Mouse (Mus musculus) forebrain, embryonic 11.5 days (tissue): ENCODE data around the gene Mpv17l2. TPM values are rescaled to one million over a fixed set of nuclear protein-coding genes. Genes with fewer than 3 reads are reported as not detected.

Source experiments
- ATAC-seq: fragments of 200-750 bp; cut with Nextera tagmentation; replicated peaks from 2 replicates; pipeline ENCODE4 v1.8.0; 2017; ENCODE audit warnings: moderate TSS enrichment; ENCODE audit not compliant: low FRiP score
- DNase-seq: peaks from one replicate; pipeline ENCODE4 v3.0.0-alpha.2; 2017; ENCODE audit warnings: low spot score
- H3K27ac ChIP-seq: fragments of 300-500 bp; sonication (generic); 2 replicates; pipeline ENCODE4 v1.5.1; 2014; ENCODE audit warnings: low read depth, low read length
- H3K27me3 ChIP-seq: fragments of 300-500 bp; sonication (generic); 2 replicates; pipeline ENCODE4 v1.6.1; 2014; ENCODE audit warnings: mild to moderate bottlenecking, low read length, mixed read lengths; ENCODE audit not compliant: control insufficient read depth, insufficient read depth
- H3K36me3 ChIP-seq: fragments of 300-500 bp; sonication (generic); 2 replicates; pipeline ENCODE4 v1.6.1; 2014; ENCODE audit warnings: mild to moderate bottlenecking, low read length, moderate library complexity, mixed read lengths; ENCODE audit not compliant: control insufficient read depth, insufficient read depth
- H3K4me1 ChIP-seq: fragments of 300-500 bp; sonication (generic); replicated peaks from 2 replicates; pipeline ENCODE4 v1.6.1; 2014; ENCODE audit warnings: low read length, mixed read lengths; ENCODE audit not compliant: control insufficient read depth, insufficient read depth
- H3K4me2 ChIP-seq: fragments of 300-500 bp; sonication (generic); 2 replicates; pipeline ENCODE4 v1.6.1; 2014; ENCODE audit warnings: low read depth, mild to moderate bottlenecking, low read length, moderate library complexity, mixed read lengths; ENCODE audit not compliant: severe bottlenecking
- H3K4me3 ChIP-seq: fragments of 300-500 bp; sonication (generic); 2 replicates; pipeline ENCODE4 v1.5.1; 2014; ENCODE audit warnings: low read depth, low read length
- H3K9ac ChIP-seq: fragments of 300-500 bp; sonication (generic); 2 replicates; pipeline ENCODE4 v1.6.1; 2014; ENCODE audit warnings: low read length
- H3K9me3 ChIP-seq: fragments of 300-500 bp; sonication (generic); 2 replicates; pipeline ENCODE4 v1.6.1; 2016; ENCODE audit warnings: low read length, mixed read lengths; ENCODE audit not compliant: control insufficient read depth
- WGBS: fragments of 180-500 bp; shearing (Covaris S2); extraction: QIAGEN DNeasy Blood & Tissue Kit; methylation state at CpG from one replicate; pipeline ENCODE4 v1.1.7; 2014; 5-methylcytosine and 5-hydroxymethylcytosine counted together
- polyA plus RNA-seq: library from polyadenylated mRNA; unstranded; fragments of >200 nt; fragmentation: Nextera tagmentation; extraction: Ambion mirVana; gene quantifications from 2 replicates; pipeline ENCODE4 v1.2.1, GENCODE M21; 2014

Mpv17l2 gene
- polyA plus RNA-seq, 1 experiment from 2014 or later: 31.0 TPM

DNA sequence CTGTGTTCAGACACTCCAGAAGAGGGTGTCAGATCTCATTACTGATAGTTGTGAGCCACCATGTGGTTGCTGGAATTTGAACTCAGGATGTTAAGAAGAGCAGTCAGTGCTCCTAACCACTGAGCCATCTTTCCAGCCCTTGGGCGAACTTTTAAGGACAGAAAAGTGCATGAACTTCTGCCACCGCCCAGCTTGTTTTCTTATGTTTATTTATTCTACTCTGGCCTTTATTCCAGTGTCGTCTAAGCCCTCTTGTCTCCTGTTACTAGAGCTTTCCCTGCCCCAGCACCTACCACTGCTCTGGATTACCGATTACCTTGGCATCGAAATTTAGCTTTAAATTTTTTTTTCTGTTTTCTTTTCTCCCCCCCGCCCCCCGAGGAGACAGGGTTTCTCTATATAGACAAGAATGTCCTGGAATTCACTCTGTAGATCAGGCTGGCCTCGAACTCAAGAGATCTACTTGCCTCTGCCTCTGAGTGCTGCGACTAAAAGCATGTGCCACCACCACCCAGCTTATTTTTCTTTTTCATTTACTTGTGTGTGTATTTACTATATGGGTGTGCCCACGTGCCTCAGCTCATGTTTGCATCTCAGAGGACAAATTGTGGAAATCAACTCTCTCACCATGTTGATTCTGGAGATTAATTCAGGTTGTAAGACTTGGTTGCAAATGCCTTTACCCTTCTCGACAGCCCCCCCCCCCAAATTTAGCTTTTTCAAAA is 42.2 kb upstream of the Mpv17l2 start:
- no peak overlapping the region for H3K27ac ChIP-seq
- peaks cover 40% of the 10 kb centered on the region for H3K27me3 ChIP-seq
- H3K36me3 ChIP-seq: no peaks in the 10 kb centered on the region
- H3K4me1 ChIP-seq: peaks cover 13% of the 10 kb centered on the region; the same call in 1 of the 2 replicates
- DNase-seq (no peak), ATAC-seq (no peak)
- H3K4me3 ChIP-seq: no peak overlapping the region
- H3K9me3 ChIP-seq: no peaks in the 10 kb centered on the region
- 72% methylated on average over 11 of the region's 11 CpGs for WGBS
- H3K9ac ChIP-seq: no peak overlapping the region
- H3K4me2 ChIP-seq: no peak overlapping the region

DNA sequence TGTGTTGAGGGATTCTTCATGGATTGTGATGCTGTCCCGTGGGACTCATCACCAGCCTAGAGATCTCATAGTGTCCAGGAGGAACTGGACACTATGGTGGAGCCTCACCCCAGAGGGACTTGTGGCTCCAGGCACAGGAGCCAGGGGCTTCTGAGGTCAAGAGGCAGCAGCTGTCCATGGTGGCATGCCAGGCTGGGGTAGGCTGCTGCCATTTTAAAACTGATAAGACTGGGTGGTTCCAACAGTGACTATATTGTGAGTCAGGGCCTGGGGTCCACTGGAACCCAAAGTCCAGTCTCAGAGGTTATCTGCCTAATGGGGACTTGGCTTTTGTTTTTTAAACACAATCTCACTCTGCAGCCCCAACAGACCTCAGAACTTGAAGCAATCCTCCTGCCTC is 41.1 kb upstream of the Mpv17l2 start:
- no peak overlapping the region for H3K4me3 ChIP-seq
- no peak overlapping the region for H3K4me2 ChIP-seq
- H3K4me1 ChIP-seq: peaks cover 18% of the 10 kb centered on the region; the same call in 1 of the 2 replicates
- H3K36me3 ChIP-seq: no peaks in the 10 kb centered on the region
- H3K9me3 ChIP-seq: no peaks in the 10 kb centered on the region
- WGBS: 86% methylated on average over 1 of the region's 1 CpGs
- H3K27me3 ChIP-seq: peaks cover 42% of the 10 kb centered on the region
- DNase-seq (no peak), ATAC-seq (no peak)
- no peak overlapping the region for H3K27ac ChIP-seq
- no peak overlapping the region for H3K9ac ChIP-seq

GRCm38 (mm10) chr8:70801156-70801555 is 40.4 kb upstream of the Mpv17l2 start:
- Histone ChIP-seq H3K4me3 (no peak overlapping the region), H3K4me2 (no peak overlapping the region), H3K4me1 (peaks cover 22% of the 10 kb centered on the region; the same call in 1 of the 2 replicates), H3K27ac (no peak overlapping the region), H3K9ac (no peak overlapping the region), H3K9me3 (no peaks in the 10 kb centered on the region), H3K27me3 (peaks cover 42% of the 10 kb centered on the region), H3K36me3 (no peaks in the 10 kb centered on the region)
- ATAC-seq (no peak), DNase-seq (no peak)
- 40% methylated on average over 15 of the region's 15 CpGs for WGBS

- Histone ChIP-seq H3K27me3 (peaks cover 40% of the 10 kb centered on the region), H3K27ac (no peak overlapping the region), H3K9me3 (no peaks in the 10 kb centered on the region), H3K36me3 (no peaks in the 10 kb centered on the region), H3K4me1 (peaks cover 23% of the 10 kb centered on the region; the same call in 1 of the 2 replicates), H3K4me3 (no peak overlapping the region), H3K4me2 (no peak overlapping the region), H3K9ac (no peak overlapping the region)
- ATAC-seq (no peak), DNase-seq (no peak)
- WGBS: 51% methylated on average over 10 of the region's 10 CpGs
Observed at GRCm38 (mm10) chr8:70800648-70801047, 39.9 kb upstream of the Mpv17l2 start.

- H3K27me3 ChIP-seq: peaks cover 28% of the 10 kb centered on the region
- H3K27ac ChIP-seq: no peak overlapping the region
- peak overlapping the region; percentile 58; the same call in 1 of the 2 replicates for H3K4me3 ChIP-seq
- H3K36me3 ChIP-seq: no peaks in the 10 kb centered on the region
- H3K9me3 ChIP-seq: no peaks in the 10 kb centered on the region
- DNase-seq (no peak), ATAC-seq (no peak)
- peaks cover 16% of the 10 kb centered on the region; the same call in 1 of the 2 replicates for H3K4me1 ChIP-seq
- H3K4me2 ChIP-seq: peak overlapping the region; percentile 82
- H3K9ac ChIP-seq: peak overlapping the region; percentile 59; the same call in 1 of the 2 replicates
- 12% methylated on average over 15 of the region's 15 CpGs for WGBS
Observed at GRCm38 (mm10) chr8:70798281-70798680, 37.5 kb upstream of the Mpv17l2 start.

DNA sequence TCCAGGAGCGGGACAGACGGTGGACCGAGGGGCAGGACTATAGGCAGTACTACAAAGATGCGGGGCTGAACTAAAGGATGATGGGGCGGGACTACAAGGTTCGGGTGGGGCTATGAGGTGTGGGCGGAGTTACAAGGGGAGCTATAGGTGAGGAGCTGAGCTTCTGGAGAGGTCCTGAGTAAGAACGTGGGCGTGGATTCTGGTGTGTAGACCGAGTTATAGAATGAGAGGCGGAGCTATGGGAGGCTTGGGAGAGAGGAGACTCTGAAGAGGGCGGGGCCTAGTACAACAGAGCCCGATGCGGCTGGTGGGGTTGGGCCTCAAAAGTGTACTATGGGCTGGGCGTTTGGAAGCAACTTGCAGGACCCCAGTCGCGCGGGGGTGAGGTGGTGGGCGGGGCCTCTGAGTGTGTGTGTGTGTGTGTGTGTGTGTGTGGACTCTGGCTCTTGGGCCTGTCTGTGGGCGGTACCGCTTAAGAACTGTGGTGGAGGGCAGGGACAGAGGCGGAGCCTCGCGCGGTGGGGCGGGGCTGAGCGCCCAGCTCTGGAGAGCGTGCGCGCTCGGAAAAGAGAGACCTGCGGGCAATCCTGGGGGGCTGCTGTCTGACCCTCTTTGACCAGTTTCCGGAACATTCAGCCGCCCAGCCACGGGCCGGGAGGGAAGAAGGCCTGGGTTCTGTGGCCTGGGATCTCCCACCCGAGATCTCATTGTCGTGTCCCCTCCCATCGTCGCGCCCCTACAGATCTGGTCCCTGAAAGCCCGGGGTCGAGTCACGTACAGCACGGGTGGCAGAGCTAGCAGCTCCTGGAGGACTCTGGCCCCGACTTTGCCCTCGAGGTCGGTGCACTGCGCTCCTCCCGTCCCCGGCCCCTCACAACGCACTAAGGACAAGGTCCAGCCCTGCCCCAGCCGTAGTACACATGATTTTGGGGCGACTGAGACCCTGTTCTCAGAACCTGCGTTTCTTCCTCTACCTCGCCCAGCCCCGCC is 36.6 kb upstream of the Mpv17l2 start:
- Histone ChIP-seq H3K27me3 (peaks cover 25% of the 10 kb centered on the region), H3K4me1 (peaks cover 22% of the 10 kb centered on the region), H3K27ac (no peak overlapping the region), H3K9me3 (no peaks in the 10 kb centered on the region), H3K4me3 (peak overlapping the region; percentile 58), H3K4me2 (peak overlapping the region; percentile 82), H3K9ac (peak overlapping the region; percentile 59), H3K36me3 (no peaks in the 10 kb centered on the region)
- peak; percentile 96 for DNase-seq
- 1% methylated on average over 55 of the region's 57 CpGs for WGBS
- peak; percentile 86 for ATAC-seq

DNA sequence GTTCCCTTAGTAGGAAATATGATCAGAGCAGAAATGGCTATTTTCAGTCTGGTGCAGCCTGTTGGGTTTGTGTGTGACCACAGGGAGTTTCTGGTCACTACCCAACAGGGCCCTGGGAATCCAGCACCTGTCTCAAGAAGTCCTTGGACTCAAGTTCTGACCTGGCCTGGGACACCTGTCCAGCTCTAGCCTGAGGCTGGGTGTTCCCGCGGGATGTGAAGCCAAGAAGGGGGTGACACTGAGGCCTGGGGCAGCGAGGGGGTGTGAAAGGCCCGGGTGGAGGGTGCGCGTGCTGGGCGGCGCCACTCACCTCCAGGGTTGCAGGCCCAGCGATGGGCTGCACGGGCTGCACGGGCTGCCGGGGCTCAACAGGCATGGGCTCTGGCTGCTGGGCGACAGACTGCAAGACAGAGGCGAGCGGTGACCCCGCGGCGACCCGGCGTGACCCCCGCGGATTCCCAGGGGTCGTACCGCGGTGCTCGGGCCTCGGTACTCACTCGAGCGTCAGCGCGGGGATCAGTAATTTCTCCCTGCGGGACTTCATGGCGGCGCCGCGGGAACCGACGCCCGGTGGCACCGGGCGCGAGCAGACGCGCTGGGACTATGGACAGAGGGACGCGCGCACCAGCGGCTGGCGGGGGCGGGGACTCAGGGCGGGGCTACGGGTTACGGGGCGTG is 35.8 kb upstream of the Mpv17l2 start:
- Histone ChIP-seq H3K4me1 (peaks cover 23% of the 10 kb centered on the region), H3K4me3 (peak overlapping the region; percentile 58), H3K9ac (peak overlapping the region; percentile 71), H3K27me3 (peaks cover 25% of the 10 kb centered on the region), H3K9me3 (no peaks in the 10 kb centered on the region), H3K36me3 (no peaks in the 10 kb centered on the region), H3K4me2 (peak overlapping the region; percentile 82), H3K27ac (no peak overlapping the region)
- DNase-seq (no peak), ATAC-seq (peak; percentile 6; the same call in 1 of the 2 replicates)
- under 1% methylated on average over 53 of the region's 54 CpGs for WGBS

DNA sequence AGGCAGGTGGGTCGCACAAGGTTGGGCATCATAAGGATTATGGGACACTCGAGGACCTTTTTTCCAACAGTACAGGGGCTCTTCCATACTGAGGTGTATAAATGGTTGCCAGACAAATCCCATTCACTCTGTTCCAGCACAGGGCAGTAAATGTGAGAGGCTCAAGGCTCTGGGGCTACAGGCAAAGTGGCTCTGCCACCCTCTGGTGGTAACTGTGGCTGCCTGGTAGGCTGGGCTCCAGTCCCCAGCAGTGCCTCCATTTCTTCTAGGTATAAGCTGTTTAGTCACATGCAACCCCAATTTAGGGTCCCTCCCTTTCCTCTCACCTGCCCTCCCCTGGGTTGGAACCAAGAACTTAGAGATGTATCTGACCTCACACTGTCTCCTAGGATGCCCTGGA is 34.6 kb upstream of the Mpv17l2 start:
- no peak overlapping the region for H3K27ac ChIP-seq
- H3K4me2 ChIP-seq: no peak overlapping the region
- 78% methylated on average over 2 of the region's 2 CpGs for WGBS
- ATAC-seq: no peak
- H3K4me1 ChIP-seq: peaks cover 30% of the 10 kb centered on the region
- H3K27me3 ChIP-seq: peaks cover 21% of the 10 kb centered on the region
- no peak overlapping the region for H3K9ac ChIP-seq
- DNase-seq: no peak
- H3K9me3 ChIP-seq: no peaks in the 10 kb centered on the region
- H3K4me3 ChIP-seq: no peak overlapping the region
- H3K36me3 ChIP-seq: no peaks in the 10 kb centered on the region
